Mouse (Mus musculus) G1E (cell line): ENCODE data around the gene Eef1akmt3.

Experiments used
- CTCF ChIP-seq: IDR thresholded peaks from 2 replicates; pipeline ENCODE4 v1.5.1; 2012; ENCODE audit warnings: low read depth, low read length, inconsistent platforms, mixed read lengths
- TAL1 ChIP-seq: conservative IDR thresholded peaks from 2 replicates; pipeline ENCODE4 v1.6.1; 2012; ENCODE audit warnings: low read depth, low read length, inconsistent platforms, mixed read lengths

DNA sequence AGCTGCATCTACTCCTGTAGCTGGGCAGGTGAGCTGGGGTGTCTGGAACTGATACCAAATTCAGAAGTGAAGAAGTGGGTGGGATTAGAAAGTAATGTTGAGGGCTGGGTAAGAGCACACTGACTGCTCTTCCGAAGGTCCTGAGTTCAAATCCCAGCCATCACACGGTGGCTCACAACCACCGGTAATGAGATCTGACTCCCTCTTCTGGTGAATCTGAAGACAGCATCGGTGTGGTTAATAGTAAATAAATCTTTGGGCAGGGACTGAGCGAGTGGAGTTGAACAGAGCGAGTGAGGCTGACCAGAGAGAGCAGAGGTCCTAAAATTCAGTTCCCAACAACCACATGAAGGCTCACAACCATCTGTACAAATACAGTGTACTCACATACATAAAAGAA, 44.3 kb upstream of the Eef1akmt3 start:
- no peak for TF ChIP-seq CTCF
- no peak for TF ChIP-seq TAL1
